Mouse (Mus musculus): ENCODE results near the gene Lrrc56. TPM values are rescaled to one million over a fixed set of nuclear protein-coding genes. Genes with fewer than 3 reads are reported as not detected.

The Lrrc56 gene
- polyA plus RNA-seq, 1 experiment: 5.5 TPM

GRCm38 (mm10) chr7:141214310-141214709, 20.4 kb downstream of the Lrrc56 start:
- TF ChIP-seq CTCF (IDR thresholded peaks at IDR 0.05; ENCODE audit: extremely low read depth, insufficient read depth, insufficient read length, insufficient replicate concordance) (no peak), POLR2A (IDR thresholded peaks at IDR 0.05; ENCODE audit: low read depth, low read length) (no peak)
- WGBS: 89% methylated on average over 3 of the region's 3 CpGs
- H3K4me3 ChIP-seq (ENCODE audit: extremely low read depth, insufficient read depth, insufficient read length): no peak overlapping the region
- H3K4me1 ChIP-seq (ENCODE audit: control insufficient read depth, insufficient read depth, insufficient read length): peaks cover 12% of the 10 kb centered on the region
- no peaks in the 10 kb centered on the region; the same call in 1 of the 2 replicates for H3K27me3 ChIP-seq (ENCODE audit: control insufficient read depth, insufficient read depth, low read length)
- H3K36me3 ChIP-seq (ENCODE audit: control insufficient read depth, insufficient read depth, low read length): no peaks in the 10 kb centered on the region
- no peak overlapping the region for H3K27ac ChIP-seq (ENCODE audit: insufficient read depth, low read length)
- no peak for DNase-seq (ENCODE audit: low read depth in 1 of 2, low spot score in 2 of 2)

- Histone ChIP-seq H3K27ac (ENCODE audit: insufficient read depth, low read length) (peak within 1 kb of the TSS; percentile 78), H3K4me3 (ENCODE audit: extremely low read depth, insufficient read depth, insufficient read length) (peak within 1 kb of the TSS; percentile 72), H3K36me3 (ENCODE audit: control insufficient read depth, insufficient read depth, low read length) (no peaks in the 10 kb centered on the region), H3K27me3 (ENCODE audit: control insufficient read depth, insufficient read depth, low read length) (no peaks in the 10 kb centered on the region; the same call in 1 of the 2 replicates), H3K4me1 (ENCODE audit: control insufficient read depth, insufficient read depth, insufficient read length) (peaks cover 12% of the 10 kb centered on the region)
- TF ChIP-seq CTCF (IDR thresholded peaks at IDR 0.05; ENCODE audit: extremely low read depth, insufficient read depth, insufficient read length, insufficient replicate concordance): no peak
- TF ChIP-seq POLR2A (IDR thresholded peaks at IDR 0.05; ENCODE audit: low read depth, low read length): peak; percentile 54; the same call in 1 of the 2 replicates
- peak; percentile 93 to 98 for DNase-seq (ENCODE audit: low read depth in 1 of 2, low spot score in 2 of 2)
- 7% methylated on average over 41 of the region's 41 CpGs for WGBS
These were observed 21.3 kb downstream of the Lrrc56 start, which contains the start of gene Rassf7 for GRCm38 (mm10) chr7:141215101-141215879. Gene Rassf7, plus strand, starts transcription at chr7:141215860.

DNA sequence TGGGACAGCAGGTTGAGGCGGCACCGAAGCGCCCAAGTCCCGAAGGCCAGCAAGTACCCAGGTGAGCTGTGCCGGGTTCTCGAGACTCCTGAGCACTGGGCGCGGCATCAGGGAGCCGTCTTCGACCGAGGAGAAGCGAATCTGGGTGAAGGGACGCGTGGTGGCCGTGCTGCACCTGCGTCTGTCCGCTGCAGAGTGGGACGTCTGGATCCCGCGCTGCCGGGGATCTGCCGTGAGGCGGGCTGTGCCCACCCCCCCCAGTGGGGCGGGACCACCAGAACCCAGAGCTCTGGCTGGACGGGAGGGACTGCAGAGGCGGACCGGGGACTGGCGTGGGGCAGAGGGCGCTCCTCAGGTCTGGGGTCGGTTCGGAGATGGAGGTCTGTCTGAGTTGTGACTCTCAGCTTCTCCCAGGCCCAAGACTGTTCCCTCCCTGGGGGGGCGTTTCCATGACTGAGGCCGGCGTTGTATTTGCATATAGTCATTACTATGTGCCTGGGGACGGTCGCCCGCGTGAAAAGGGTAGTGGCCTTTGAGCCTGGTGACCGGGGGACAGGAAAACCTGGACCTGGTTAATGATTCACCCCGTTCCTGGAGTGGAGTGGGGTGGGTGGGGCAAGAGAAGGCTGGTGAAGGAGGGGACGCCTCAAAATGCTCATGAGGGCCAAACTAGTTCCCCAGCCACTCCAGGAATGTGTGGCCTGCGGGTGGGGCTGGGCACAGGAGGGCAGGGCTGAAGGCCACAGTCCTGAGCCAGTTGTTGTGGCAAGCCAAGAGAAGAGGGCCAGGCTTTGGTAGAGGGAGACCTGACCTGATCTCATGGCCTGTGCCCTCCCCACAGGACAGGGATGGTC, 22.1 kb downstream of the Lrrc56 start:
- Histone ChIP-seq H3K4me1 (ENCODE audit: control insufficient read depth, insufficient read depth, insufficient read length) (peaks cover 14% of the 10 kb centered on the region), H3K27ac (ENCODE audit: insufficient read depth, low read length) (peak overlapping the region; percentile 42), H3K4me3 (ENCODE audit: extremely low read depth, insufficient read depth, insufficient read length) (peak overlapping the region; percentile 72), H3K36me3 (ENCODE audit: control insufficient read depth, insufficient read depth, low read length) (no peaks in the 10 kb centered on the region), H3K27me3 (ENCODE audit: control insufficient read depth, insufficient read depth, low read length) (no peaks in the 10 kb centered on the region; the same call in 1 of the 2 replicates)
- peak in 1 of 2 experiments; percentile 50 for DNase-seq (ENCODE audit: low read depth in 1 of 2, low spot score in 2 of 2)
- WGBS: 2% methylated on average over 42 of the region's 42 CpGs
- no peak for TF ChIP-seq POLR2A (IDR thresholded peaks at IDR 0.05; ENCODE audit: low read depth, low read length)
- TF ChIP-seq CTCF (IDR thresholded peaks at IDR 0.05; ENCODE audit: extremely low read depth, insufficient read depth, insufficient read length, insufficient replicate concordance): no peak

- H3K4me1 ChIP-seq (ENCODE audit: control insufficient read depth, insufficient read depth, insufficient read length): peaks cover 18% of the 10 kb centered on the region
- no peak overlapping the region for H3K4me3 ChIP-seq (ENCODE audit: extremely low read depth, insufficient read depth, insufficient read length)
- 94% methylated on average over 11 of the region's 11 CpGs for WGBS
These were observed 22.9 kb downstream of the Lrrc56 start for GRCm38 (mm10) chr7:141216894-141217293.

GRCm38 (mm10) chr7:141217343-141218013, 23.5 kb downstream of the Lrrc56 start:
- Histone ChIP-seq H3K27ac (ENCODE audit: insufficient read depth, low read length) (no peak overlapping the region), H3K4me3 (ENCODE audit: extremely low read depth, insufficient read depth, insufficient read length) (no peak overlapping the region), H3K36me3 (ENCODE audit: control insufficient read depth, insufficient read depth, low read length) (no peaks in the 10 kb centered on the region), H3K4me1 (ENCODE audit: control insufficient read depth, insufficient read depth, insufficient read length) (peaks cover 24% of the 10 kb centered on the region), H3K27me3 (ENCODE audit: control insufficient read depth, insufficient read depth, low read length) (no peaks in the 10 kb centered on the region; the same call in 1 of the 2 replicates)
- DNase-seq (ENCODE audit: low read depth in 1 of 2, low spot score in 2 of 2): no peak
- no peak for TF ChIP-seq CTCF (IDR thresholded peaks at IDR 0.05; ENCODE audit: extremely low read depth, insufficient read depth, insufficient read length, insufficient replicate concordance)
- TF ChIP-seq POLR2A (IDR thresholded peaks at IDR 0.05; ENCODE audit: low read depth, low read length): no peak
- WGBS: 95% methylated on average over 17 of the region's 17 CpGs

More at GRCm38 (mm10) chr7:141216894-141217293, 22.9 kb downstream of the Lrrc56 start:
- no peak for DNase-seq (ENCODE audit: low read depth in 1 of 2, low spot score in 2 of 2)
- Histone ChIP-seq H3K27ac (ENCODE audit: insufficient read depth, low read length) (no peak overlapping the region), H3K27me3 (ENCODE audit: control insufficient read depth, insufficient read depth, low read length) (no peaks in the 10 kb centered on the region; the same call in 1 of the 2 replicates), H3K36me3 (ENCODE audit: control insufficient read depth, insufficient read depth, low read length) (no peaks in the 10 kb centered on the region)
- no peak for TF ChIP-seq POLR2A (IDR thresholded peaks at IDR 0.05; ENCODE audit: low read depth, low read length)
- TF ChIP-seq CTCF (IDR thresholded peaks at IDR 0.05; ENCODE audit: extremely low read depth, insufficient read depth, insufficient read length, insufficient replicate concordance): no peak

DNA sequence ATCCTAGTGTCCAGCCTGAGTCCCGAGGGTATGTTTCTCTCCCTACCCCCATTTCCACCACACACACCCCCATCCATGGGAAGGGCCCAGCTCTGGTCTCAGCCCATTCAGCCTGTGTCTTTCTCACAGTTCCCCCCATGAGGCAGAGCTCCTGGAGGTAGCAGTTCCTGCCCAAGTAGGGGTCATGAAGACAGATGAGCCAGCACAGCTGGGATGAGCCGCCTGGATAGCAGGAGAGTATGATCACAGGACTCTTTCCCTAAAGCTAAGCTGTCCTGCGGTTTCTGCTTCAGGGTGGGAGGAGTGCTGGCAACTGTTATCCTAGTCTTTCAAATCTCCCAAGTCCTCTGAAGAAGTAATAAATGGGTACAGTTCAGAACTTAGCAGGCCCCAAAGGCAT, 24.2 kb downstream of the Lrrc56 start:
- no peaks in the 10 kb centered on the region; the same call in 1 of the 2 replicates for H3K27me3 ChIP-seq (ENCODE audit: control insufficient read depth, insufficient read depth, low read length)
- no peak overlapping the region for H3K27ac ChIP-seq (ENCODE audit: insufficient read depth, low read length)
- WGBS: 88% methylated on average over 3 of the region's 3 CpGs
- no peak for DNase-seq (ENCODE audit: low read depth in 1 of 2, low spot score in 2 of 2)
- H3K36me3 ChIP-seq (ENCODE audit: control insufficient read depth, insufficient read depth, low read length): no peaks in the 10 kb centered on the region
- no peak for TF ChIP-seq CTCF (IDR thresholded peaks at IDR 0.05; ENCODE audit: extremely low read depth, insufficient read depth, insufficient read length, insufficient replicate concordance)
- TF ChIP-seq POLR2A (IDR thresholded peaks at IDR 0.05; ENCODE audit: low read depth, low read length): no peak
- H3K4me1 ChIP-seq (ENCODE audit: control insufficient read depth, insufficient read depth, insufficient read length): peaks cover 24% of the 10 kb centered on the region
- H3K4me3 ChIP-seq (ENCODE audit: extremely low read depth, insufficient read depth, insufficient read length): no peak overlapping the region

All from spleen, adult 2 months (tissue).